Mouse (Mus musculus): ENCODE data around the gene Ipo7.

DNA sequence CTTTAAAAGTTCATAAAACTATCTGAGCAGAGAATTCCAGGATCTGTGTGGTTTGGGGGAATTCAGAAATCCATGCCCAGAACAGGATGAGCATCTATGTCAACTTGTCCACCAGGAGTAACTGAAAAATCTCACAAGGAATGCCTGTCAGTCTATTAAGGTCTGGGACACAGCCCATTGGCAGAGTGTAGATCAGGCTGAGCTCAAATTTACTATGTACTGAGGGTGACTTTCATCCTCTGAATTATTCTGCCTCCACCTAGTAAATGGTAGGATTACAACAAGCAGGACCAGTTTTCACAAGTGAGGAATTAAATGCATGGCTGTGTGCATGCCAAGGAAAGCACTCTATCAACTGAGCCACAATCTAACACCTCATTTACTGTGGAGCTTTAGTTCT is 48.5 kb upstream of the Ipo7 start:
- TF ChIP-seq CTCF (IDR thresholded peaks at IDR 0.05; ENCODE audit: extremely low read depth, insufficient read depth, insufficient read length, insufficient replicate concordance) (no peak), POLR2A (IDR thresholded peaks at IDR 0.05; ENCODE audit: low read depth, low read length) (no peak)
